Mouse (Mus musculus): ENCODE results near the gene Mad2l2.

- no peak for TF ChIP-seq CTCF (IDR thresholded peaks at IDR 0.05; ENCODE audit: control insufficient read depth, insufficient read depth, insufficient read length)
- TF ChIP-seq USF1 (IDR thresholded peaks at IDR 0.05; ENCODE audit: low read depth) = no peak
- no peak for TF ChIP-seq MYOG (IDR thresholded peaks at IDR 0.05; ENCODE audit: control insufficient read depth, extremely low read depth, insufficient read length)
- TF ChIP-seq CEBPB (IDR thresholded peaks at IDR 0.05; ENCODE audit: low read depth) = no peak
- TF ChIP-seq MYOD1 (IDR thresholded peaks at IDR 0.05; ENCODE audit: control insufficient read depth, insufficient read length, low read depth) = no peak
- no peak for TF ChIP-seq MAX (IDR thresholded peaks at IDR 0.05)
Observed at GRCm38 (mm10) chr4:148164461-148164860, 34.3 kb downstream of the Mad2l2 start.
